Mouse (Mus musculus) midbrain, embryonic 12.5 days (tissue): Measurements from ENCODE around the gene Olfr1502. TPM values are rescaled to one million over a fixed set of nuclear protein-coding genes. Genes with fewer than 3 reads are reported as not detected.
A peak's percentile ranks its signal among the peaks of the same experiment; 100 is the strongest.
"Not testable (repeated sequence)": the region's sequence is repeated elsewhere in the genome, so short reads cannot be mapped to it uniquely, and the experiment has no call there.

Source experiments
- ATAC-seq: fragments of 200-750 bp; cut with Nextera tagmentation; 2 replicates; pipeline ENCODE4 v1.8.0; 2017; ENCODE audit warnings: low read depth, moderate TSS enrichment, moderate library complexity; ENCODE audit not compliant: low FRiP score
- H3K27ac ChIP-seq: fragments of 300-500 bp; sonication (generic); replicated peaks from 2 replicates; pipeline ENCODE4 v1.5.1; 2016; ENCODE audit warnings: mild to moderate bottlenecking
- H3K27me3 ChIP-seq: fragments of 300-500 bp; sonication (generic); 2 replicates; pipeline ENCODE4 v1.6.1; 2016; ENCODE audit warnings: mild to moderate bottlenecking
- H3K36me3 ChIP-seq: fragments of 300-500 bp; sonication (generic); 2 replicates; pipeline ENCODE4 v1.6.1; 2016
- H3K4me1 ChIP-seq: fragments of 300-500 bp; sonication (generic); 2 replicates; pipeline ENCODE4 v1.6.1; 2016
- H3K4me2 ChIP-seq: fragments of 300-500 bp; sonication (generic); replicated peaks from 2 replicates; pipeline ENCODE4 v1.6.1; 2016; ENCODE audit warnings: mild to moderate bottlenecking, moderate library complexity
- H3K4me3 ChIP-seq: fragments of 300-500 bp; sonication (generic); 2 replicates; pipeline ENCODE4 v1.5.1; 2016; ENCODE audit warnings: mild to moderate bottlenecking
- H3K9ac ChIP-seq: fragments of 300-500 bp; sonication (generic); replicated peaks from 2 replicates; pipeline ENCODE4 v1.6.1; 2016; ENCODE audit warnings: mild to moderate bottlenecking, moderate library complexity
- H3K9me3 ChIP-seq: fragments of 300-500 bp; sonication (generic); 2 replicates; pipeline ENCODE4 v1.6.1; 2016; ENCODE audit warnings: mild to moderate bottlenecking
- WGBS: fragments of 180-500 bp; shearing (Covaris S2); methylation state at CpG from one replicate; pipeline ENCODE4 v1.1.7; 2016; 5-methylcytosine and 5-hydroxymethylcytosine counted together
- polyA plus RNA-seq: library from polyadenylated mRNA; unstranded; fragments of >200 nt; fragmentation: Nextera tagmentation; extraction: Ambion mirVana; gene quantifications from 2 replicates; pipeline ENCODE4 v1.2.1, GENCODE M21; 2016

Olfr1502 gene
- polyA plus RNA-seq, result not detected in 2 replicates

GRCm38 (mm10) chr19:13861495-13861894 lies at the start of gene Olfr1502:
TSS of gene Olfr1502 (plus strand) at chr19:13861795.
- Histone ChIP-seq H3K9ac (no peak within 1 kb of the TSS), H3K4me3 (no peak within 1 kb of the TSS), H3K4me2 (no peak within 1 kb of the TSS), H3K4me1 (no peaks in the 10 kb centered on the region), H3K27ac (no peak within 1 kb of the TSS), H3K9me3 (no peaks in the 10 kb centered on the region), H3K27me3 (no peaks in the 10 kb centered on the region), H3K36me3 (no peaks in the 10 kb centered on the region)
- WGBS, result 89% methylated on average over 1 of the region's 1 CpGs
- no peak for ATAC-seq

- H3K4me2 ChIP-seq, result no peak overlapping the region
- ATAC-seq, result no peak
- 68% methylated on average over 2 of the region's 2 CpGs for WGBS
- no peaks in the 10 kb centered on the region for H3K9me3 ChIP-seq
- H3K36me3 ChIP-seq, result no peaks in the 10 kb centered on the region
- no peak overlapping the region for H3K4me3 ChIP-seq
- H3K27me3 ChIP-seq, result no peaks in the 10 kb centered on the region
- no peak overlapping the region for H3K9ac ChIP-seq
- H3K27ac ChIP-seq, result no peak overlapping the region
- H3K4me1 ChIP-seq, result no peaks in the 10 kb centered on the region
Measured at GRCm38 (mm10) chr19:13812823-13813222, 48.8 kb upstream of the Olfr1502 start.

- H3K4me1 ChIP-seq, result no peaks in the 10 kb centered on the region
- H3K27ac ChIP-seq, result no peak overlapping the region
- H3K9me3 ChIP-seq, result no peaks in the 10 kb centered on the region
- H3K4me3 ChIP-seq, result no peak overlapping the region
- no peak overlapping the region for H3K4me2 ChIP-seq
- no peak overlapping the region for H3K9ac ChIP-seq
- no peaks in the 10 kb centered on the region for H3K36me3 ChIP-seq
- no peaks in the 10 kb centered on the region for H3K27me3 ChIP-seq
- no peak for ATAC-seq
- WGBS, result 30% methylated on average over 5 of the region's 5 CpGs
Measured at GRCm38 (mm10) chr19:13818827-13819226, 42.8 kb upstream of the Olfr1502 start.

GRCm38 (mm10) chr19:13819347-13819746 lies 42.2 kb upstream of the Olfr1502 start, which contains the start of gene Olfr1499:
TSS of gene Olfr1499 (minus strand) at chr19:13819447.
- H3K4me2 ChIP-seq, result no peak within 1 kb of the TSS
- H3K27ac ChIP-seq, result no peak within 1 kb of the TSS
- no peaks in the 10 kb centered on the region for H3K27me3 ChIP-seq
- H3K36me3 ChIP-seq, result no peaks in the 10 kb centered on the region
- no peaks in the 10 kb centered on the region for H3K9me3 ChIP-seq
- no peak within 1 kb of the TSS for H3K4me3 ChIP-seq
- ATAC-seq, result no peak
- H3K9ac ChIP-seq, result no peak within 1 kb of the TSS
- H3K4me1 ChIP-seq, result no peaks in the 10 kb centered on the region

GRCm38 (mm10) chr19:13820847-13821246 lies 40.7 kb upstream of the Olfr1502 start:
- H3K36me3 ChIP-seq, result no peaks in the 10 kb centered on the region
- H3K27ac ChIP-seq, result no peak overlapping the region
- 71% methylated on average over 5 of the region's 5 CpGs for WGBS
- no peak for ATAC-seq
- no peaks in the 10 kb centered on the region for H3K4me1 ChIP-seq
- H3K27me3 ChIP-seq, result no peaks in the 10 kb centered on the region
- no peak overlapping the region for H3K9ac ChIP-seq
- no peak overlapping the region for H3K4me3 ChIP-seq
- no peaks in the 10 kb centered on the region for H3K9me3 ChIP-seq
- no peak overlapping the region for H3K4me2 ChIP-seq

- no peaks in the 10 kb centered on the region for H3K9me3 ChIP-seq
- ATAC-seq, result peak; percentile 54; the same call in 1 of the 2 replicates
- WGBS, result 68% methylated on average over 3 of the region's 3 CpGs
- no peaks in the 10 kb centered on the region for H3K27me3 ChIP-seq
- H3K36me3 ChIP-seq, result no peaks in the 10 kb centered on the region
- no peak overlapping the region for H3K4me2 ChIP-seq
- no peak overlapping the region for H3K9ac ChIP-seq
- H3K4me3 ChIP-seq, result no peak overlapping the region
- H3K4me1 ChIP-seq, result no peaks in the 10 kb centered on the region
- H3K27ac ChIP-seq, result no peak overlapping the region
Measured at GRCm38 (mm10) chr19:13828447-13828846, 33.1 kb upstream of the Olfr1502 start.

GRCm38 (mm10) chr19:13830388-13830787 lies 31.2 kb upstream of the Olfr1502 start, which contains the start of gene Olfr1500:
TSS of gene Olfr1500 (minus strand) at chr19:13830488.
- H3K36me3 ChIP-seq, result no peaks in the 10 kb centered on the region
- no peak for ATAC-seq
- H3K4me1 ChIP-seq, result no peaks in the 10 kb centered on the region
- H3K9ac ChIP-seq, result no peak within 1 kb of the TSS
- H3K4me3 ChIP-seq, result no peak within 1 kb of the TSS
- H3K9me3 ChIP-seq, result no peaks in the 10 kb centered on the region
- H3K4me2 ChIP-seq, result no peak within 1 kb of the TSS
- no peaks in the 10 kb centered on the region for H3K27me3 ChIP-seq
- H3K27ac ChIP-seq, result no peak within 1 kb of the TSS

GRCm38 (mm10) chr19:13850592-13850991 lies 11.0 kb upstream of the Olfr1502 start, which contains the start of gene Olfr1501:
TSS of gene Olfr1501 (minus strand) at chr19:13850692.
- not testable (repeated sequence) for H3K9ac ChIP-seq, H3K36me3 ChIP-seq, H3K4me1 ChIP-seq, H3K9me3 ChIP-seq, ATAC-seq, H3K4me3 ChIP-seq, H3K4me2 ChIP-seq, H3K27me3 ChIP-seq, H3K27ac ChIP-seq

- no peak for ATAC-seq
- 74% methylated on average over 1 of the region's 1 CpGs for WGBS
- Histone ChIP-seq H3K9ac (no peak within 1 kb of the TSS), H3K9me3 (no peaks in the 10 kb centered on the region), H3K4me2 (no peak within 1 kb of the TSS), H3K27ac (no peak within 1 kb of the TSS), H3K27me3 (no peaks in the 10 kb centered on the region), H3K36me3 (no peaks in the 10 kb centered on the region), H3K4me3 (no peak within 1 kb of the TSS), H3K4me1 (no peaks in the 10 kb centered on the region)
Measured at GRCm38 (mm10) chr19:13897828-13898227, 36.2 kb downstream of the Olfr1502 start, which contains the start of gene Olfr1504. TSS of gene Olfr1504 (minus strand) at chr19:13897928.

Other genes with a start within 250 kb of the Olfr1502 start
- gene Olfr1487, start 244.4 kb upstream of the Olfr1502 start, polyA plus RNA-seq, result not detected in 2 replicates
- not detected in 2 replicates for gene Olfr1489, start 230.2 kb upstream of the Olfr1502 start, polyA plus RNA-seq
- not detected in 2 replicates for gene Olfr1490, start 210.7 kb upstream of the Olfr1502 start, polyA plus RNA-seq
- gene Olfr1491, start 164.5 kb upstream of the Olfr1502 start, polyA plus RNA-seq, result not detected in 2 replicates
- gene Olfr1493-ps1, start 138.5 kb upstream of the Olfr1502 start, polyA plus RNA-seq, result not detected in 2 replicates
- not detected in 2 replicates for gene Olfr1494, start 122.1 kb upstream of the Olfr1502 start, polyA plus RNA-seq
- not detected in 2 replicates for gene Olfr1495, start 97.2 kb upstream of the Olfr1502 start, polyA plus RNA-seq
- gene Olfr1496, start 83.9 kb upstream of the Olfr1502 start, polyA plus RNA-seq, result not detected in 2 replicates
- not detected in 2 replicates for gene Olfr1497, start 63.6 kb upstream of the Olfr1502 start, polyA plus RNA-seq
- not detected in 2 replicates for gene Olfr1499, start 42.3 kb upstream of the Olfr1502 start, polyA plus RNA-seq
- not detected in 2 replicates for gene Olfr1500, start 31.3 kb upstream of the Olfr1502 start, polyA plus RNA-seq
- not detected in 2 replicates for gene Olfr1501, start 11.1 kb upstream of the Olfr1502 start, polyA plus RNA-seq
- gene Olfr1504, start 36.1 kb downstream of the Olfr1502 start, polyA plus RNA-seq, result not detected in 2 replicates
- not detected in 2 replicates for gene Olfr1505, start 51.7 kb downstream of the Olfr1502 start, polyA plus RNA-seq